Mouse (Mus musculus) G1E (cell line): ENCODE measurements at regions not wholly inside any gene's neighbourhood (a gene's known extent, or its start where the extent isn't known, plus 50 kb on each side); places are given as distances from the start of the nearest gene placed in this dataset.

Source experiments
- CTCF ChIP-seq: IDR thresholded peaks from 2 replicates; pipeline ENCODE4 v1.5.1; 2012; ENCODE audit warnings: low read depth, low read length, inconsistent platforms, mixed read lengths
- GATA1 ChIP-seq: IDR thresholded peaks from 2 replicates; pipeline ENCODE4 v1.6.1; 2012; ENCODE audit warnings: borderline replicate concordance, low read length, inconsistent platforms, mixed read lengths
- POLR2AphosphoS5 ChIP-seq: IDR thresholded peaks from 2 replicates; pipeline ENCODE4 v1.6.1; 2012; ENCODE audit warnings: low read depth, low read length, inconsistent platforms; ENCODE audit not compliant: insufficient replicate concordance

DNA sequence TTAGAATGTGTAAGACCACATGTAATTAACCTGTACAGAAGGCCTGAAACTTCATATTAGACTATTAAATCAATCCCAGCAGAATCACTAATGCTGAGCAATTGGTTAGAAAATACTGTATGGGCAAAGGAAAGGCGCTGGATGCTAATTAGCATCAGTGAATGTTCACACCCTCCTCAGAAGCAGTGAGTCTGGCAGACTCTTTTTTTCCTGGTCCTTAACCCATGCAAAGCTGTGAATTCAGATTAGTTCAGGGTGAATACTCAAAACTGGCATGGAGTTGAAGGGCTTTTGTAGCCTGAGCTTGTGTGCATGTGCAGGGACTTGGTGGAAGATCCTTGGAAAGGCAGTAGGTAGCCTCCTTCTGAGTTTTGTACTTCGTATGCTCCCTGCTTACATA, 179.3 kb downstream of the Slc4a3 start:
- TF ChIP-seq CTCF (no peak), POLR2AphosphoS5 (no peak), GATA1 (no peak)
